39 mouse cellular contexts compared by ENCODE assay signal in the genomic region with DNA sequence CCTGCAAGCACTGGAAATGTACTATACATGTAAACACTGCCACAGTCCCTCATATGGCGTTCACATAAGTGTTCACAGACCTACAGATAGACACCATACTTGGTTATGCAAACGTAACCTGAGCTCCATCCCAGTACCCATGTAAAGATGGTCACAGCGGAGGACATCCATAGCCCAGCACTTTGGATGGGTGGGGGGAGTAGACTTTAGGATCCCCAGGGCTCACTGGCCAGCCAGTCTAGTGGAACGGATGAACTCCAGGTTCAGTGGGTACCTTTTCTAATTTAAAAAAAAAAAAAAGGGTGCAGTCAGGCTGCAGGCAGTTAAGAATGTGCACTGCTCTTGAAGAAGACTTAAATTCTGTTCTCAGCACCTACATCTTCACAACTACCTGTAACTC. TPM values are rescaled to one million over a fixed set of nuclear protein-coding genes. Genes with fewer than 3 reads are reported as not detected.
"Had no signal": no experiment of that assay in that cellular context is flagged by ENCODE, and none has a peak within 500 bp of the region (broad histone marks: within the 10 kb centered on the region; RNA-seq: fewer than 3 reads in every experiment).

No protein-coding gene starts in this region.

- H3K4me1 ChIP-seq: limb, embryonic 10.5 days; limb, embryonic 12.5 days; limb, embryonic 13.5 days; limb, embryonic 15.5 days; lung, embryonic 15.5 days; midbrain, embryonic 10.5 days; midbrain, embryonic 12.5 days; midbrain, embryonic 13.5 days; midbrain, embryonic 15.5 days; neural tube, embryonic 12.5 days had no signal

- ATAC-seq: liver, embryonic 12.5 days; liver, postnatal 0 days; lung, postnatal 0 days; midbrain, embryonic 13.5 days; midbrain, embryonic 15.5 days; midbrain, embryonic 16.5 days had no signal

- H3K4me3 ChIP-seq: limb, embryonic 10.5 days; limb, embryonic 12.5 days; limb, embryonic 13.5 days; limb, embryonic 15.5 days; liver, embryonic 12.5 days; liver, embryonic 13.5 days; liver, embryonic 15.5 days; lung, embryonic 15.5 days; megakaryocyte, embryonic 14.5 days; midbrain, embryonic 10.5 days; midbrain, embryonic 12.5 days; midbrain, embryonic 13.5 days; midbrain, embryonic 15.5 days; myocyte; neural tube, embryonic 12.5 days had no signal

- H3K9me3 ChIP-seq: limb, embryonic 10.5 days; limb, embryonic 12.5 days; limb, embryonic 13.5 days; limb, embryonic 15.5 days; liver, embryonic 12.5 days; liver, embryonic 13.5 days; liver, embryonic 15.5 days; lung, embryonic 15.5 days; megakaryocyte, embryonic 14.5 days; midbrain, embryonic 10.5 days; midbrain, embryonic 12.5 days; midbrain, embryonic 13.5 days; midbrain, embryonic 15.5 days; neural tube, embryonic 12.5 days had no signal

- H3K27ac ChIP-seq: limb, embryonic 10.5 days; limb, embryonic 12.5 days; limb, embryonic 13.5 days; limb, embryonic 15.5 days; liver, embryonic 12.5 days; liver, embryonic 13.5 days; liver, embryonic 14.5 days; liver, embryonic 15.5 days; lung, embryonic 15.5 days; macrophage; midbrain, embryonic 10.5 days; midbrain, embryonic 12.5 days; midbrain, embryonic 13.5 days; midbrain, embryonic 15.5 days; neural tube, embryonic 12.5 days had no signal

- H3K4me2 ChIP-seq: limb, embryonic 12.5 days; limb, embryonic 13.5 days; limb, embryonic 15.5 days; liver, embryonic 11.5 days; liver, embryonic 12.5 days; liver, embryonic 13.5 days; liver, embryonic 15.5 days; lung, embryonic 14.5 days; lung, embryonic 15.5 days; midbrain, embryonic 11.5 days; midbrain, embryonic 12.5 days; midbrain, embryonic 13.5 days; midbrain, embryonic 15.5 days; neural tube, embryonic 12.5 days had no signal

- H3K9ac ChIP-seq: limb, embryonic 12.5 days; limb, embryonic 13.5 days; limb, embryonic 15.5 days; liver, embryonic 12.5 days; liver, embryonic 13.5 days; liver, embryonic 14.5 days; liver, embryonic 15.5 days; liver, postnatal 0 days; lung, embryonic 14.5 days; lung, embryonic 15.5 days; midbrain, embryonic 12.5 days; midbrain, embryonic 13.5 days; midbrain, embryonic 15.5 days; neural tube, embryonic 12.5 days had no signal

- H3K27me3 ChIP-seq: limb, embryonic 12.5 days; limb, embryonic 13.5 days; limb, embryonic 15.5 days; liver, embryonic 12.5 days; liver, embryonic 13.5 days; liver, embryonic 15.5 days; lung, embryonic 15.5 days; megakaryocyte, embryonic 14.5 days; midbrain, embryonic 12.5 days; midbrain, embryonic 13.5 days; midbrain, embryonic 15.5 days; neural tube, embryonic 12.5 days had no signal

- DNase-seq: left cerebral cortex, postnatal 4 days; liver; liver, embryonic 13.5 days; liver, postnatal 0 days; lung, adult 18-20 months; lung, adult 2 months; lung, embryonic 14.5 days; lung, postnatal 10 days; lung, postnatal 14 days; lung, postnatal 36 days; lung, postnatal 4 days; midbrain, embryonic 14.5 days had no signal

RNA-seq across cellular contexts. Expression of gene C330021F23Rik, which starts 27.7 kb away (rescaled TPM):
- total RNA-seq: left cerebral cortex, postnatal 10 days; left cerebral cortex, postnatal 14 days; left cerebral cortex, postnatal 25 days; left cerebral cortex, postnatal 36 days; left cerebral cortex, postnatal 4 days; megakaryocyte, adult 5-6 weeks; midbrain, postnatal 0 days had no signal
- polyA plus RNA-seq: macrophage; midbrain, postnatal 0 days had no signal

RNA-seq across cellular contexts. Expression of gene Camsap3, which starts 47.0 kb away (rescaled TPM):
- total RNA-seq: monocyte, adult 5-6 weeks had no signal
